In genomic region chr2:153516961-153517360, GRCm38 (mm10) we compare ENCODE assay signal across 9 mouse cellular contexts. TPM values are rescaled to one million over a fixed set of nuclear protein-coding genes. Genes with fewer than 3 reads are reported as not detected.
DNase-seq lines count a peak whose midpoint lies in the region; ATAC-seq lines count a peak whose summit lies in the region.
"Had no signal": no experiment of that assay in that cellular context is flagged by ENCODE, and none has a peak within 500 bp of the region (broad histone marks: within the 10 kb centered on the region; RNA-seq: fewer than 3 reads in every experiment).

No protein-coding gene starts in this region.

- H3K4me2 ChIP-seq in kidney, embryonic 15.5 days: no peak overlapping the region
- no peak overlapping the region for H3K4me2 ChIP-seq in liver, embryonic 12.5 days

- peaks cover 28% of the 10 kb centered on the region for H3K4me1 ChIP-seq in kidney, embryonic 15.5 days
- H3K4me1 ChIP-seq in liver, embryonic 12.5 days: peaks cover 92% of the 10 kb centered on the region

- peak; percentile 58 for DNase-seq in adrenal gland, adult 2 months
- no peak for DNase-seq in adrenal gland, adult 18-20 months (ENCODE audit: low spot score in 2 of 2)
- peak; percentile 57 to 58 for DNase-seq in kidney, adult 8-10 months
- DNase-seq in right cerebral cortex, adult 2 months (ENCODE audit: low spot score in 2 of 2): no peak
- DNase-seq: forebrain, postnatal 0 days had no signal

- no peak overlapping the region for H3K27ac ChIP-seq in kidney, embryonic 15.5 days
- H3K27ac ChIP-seq in liver, embryonic 12.5 days: peak overlapping the region; percentile 15; the same call in 1 of the 2 replicates

- no peak overlapping the region for H3K4me3 ChIP-seq in kidney, embryonic 15.5 days (replicated peaks)
- H3K4me3 ChIP-seq in liver, embryonic 12.5 days: no peak overlapping the region

- H3K9me3 ChIP-seq in kidney, embryonic 15.5 days (replicated peaks): no peaks in the 10 kb centered on the region
- no peaks in the 10 kb centered on the region for H3K9me3 ChIP-seq in liver, embryonic 12.5 days (replicated peaks)

- ATAC-seq in kidney, embryonic 15.5 days (replicated peaks; ENCODE audit: low FRiP score): no peak; the same call in 1 of the 2 replicates
- 0 out of 2 replicates have a peak, but pooled peaks have one; percentile 33 for ATAC-seq in common myeloid progenitor, adult 5-6 weeks (replicated peaks; ENCODE audit: low read depth, poor library complexity, severe bottlenecking)
- 0 out of 2 replicates have a peak, but pooled peaks have one; percentile 14 for ATAC-seq in liver, embryonic 12.5 days
- ATAC-seq in frontal cortex, adult (ENCODE audit: low TSS enrichment): no peak
- ATAC-seq: forebrain, postnatal 0 days had no signal

- no peak overlapping the region for H3K9ac ChIP-seq in kidney, embryonic 15.5 days
- H3K9ac ChIP-seq in liver, embryonic 12.5 days: 0 out of 2 replicates have a peak overlapping the region, but pooled peaks have one; percentile 15
- H3K9ac ChIP-seq: forebrain, postnatal 0 days had no signal

- no peaks in the 10 kb centered on the region for H3K36me3 ChIP-seq in kidney, embryonic 15.5 days
- 0 out of 2 replicates have a peak, but pooled peaks cover 5% of the 10 kb centered on the region for H3K36me3 ChIP-seq in liver, embryonic 12.5 days

- H3K27me3 ChIP-seq in kidney, embryonic 15.5 days: no peaks in the 10 kb centered on the region
- H3K27me3 ChIP-seq in liver, embryonic 12.5 days (replicated peaks): no peaks in the 10 kb centered on the region

- 40% methylated on average over 4 of the region's 4 CpGs for WGBS in kidney, embryonic 15.5 days
- WGBS in liver, embryonic 12.5 days (ENCODE audit: insufficient replicate concordance): 51% methylated on average over 4 of the region's 4 CpGs

RNA-seq across cellular contexts. Expression of gene Nol4l, which starts 12.8 kb away (rescaled TPM):
- total RNA-seq in adrenal gland, adult 2 months (2021): 10 to 100 TPM; 11.5 to 16.4 TPM
- 6.5 and 9.2 TPM in 2 replicates for polyA plus RNA-seq in adrenal gland, adult 2 months (2012; rRNA removed)
- total RNA-seq in adrenal gland, adult 18-20 months (2021): 10 to 100 TPM in 1 of 2 experiments, 1 to 10 TPM in 1; 9.4 to 13.2 TPM
- 13.7 and 14.2 TPM in 2 replicates for polyA plus RNA-seq in kidney, embryonic 15.5 days (2015; fragmentation: Nextera tagmentation; extraction: Ambion mirVana)
- 7.3 and 7.4 TPM in 2 replicates for total RNA-seq in common myeloid progenitor, adult 5-6 weeks (2017)
- 9.3 and 9.8 TPM in 2 replicates for polyA plus RNA-seq in liver, embryonic 12.5 days (2016; fragmentation: Nextera tagmentation; extraction: Ambion mirVana)

RNA-seq across cellular contexts. Expression of gene 4930404H24Rik, which starts 24.4 kb away (rescaled TPM):
- not detected for total RNA-seq in adrenal gland, adult 2 months (2021)
- polyA plus RNA-seq in adrenal gland, adult 2 months (2012; rRNA removed): not detected in 2 replicates
- total RNA-seq in adrenal gland, adult 18-20 months (2021): not detected
- polyA plus RNA-seq in kidney, embryonic 15.5 days (2015; fragmentation: Nextera tagmentation; extraction: Ambion mirVana): not detected in 2 replicates
- total RNA-seq in common myeloid progenitor, adult 5-6 weeks (2017): not detected in 2 replicates
- polyA plus RNA-seq in liver, embryonic 12.5 days (2016; fragmentation: Nextera tagmentation; extraction: Ambion mirVana): not detected in 2 replicates
- total RNA-seq: forebrain, postnatal 0 days had no signal
- polyA plus RNA-seq: forebrain, postnatal 0 days had no signal

Comparison
In these comparisons a context has a peak if more than half of its experiments do, and no peak if none do; other contexts are left out.
1. DNase-seq: peak in adrenal gland, adult 2 months (single experiment) and kidney, adult 8-10 months (2 of 2); none in adrenal gland, adult 18-20 months (0 of 2) and right cerebral cortex, adult 2 months (0 of 2).
2. ATAC-seq: peak in common myeloid progenitor, adult 5-6 weeks (single experiment) and liver, embryonic 12.5 days (single experiment); none in kidney, embryonic 15.5 days (single experiment) and frontal cortex, adult (single experiment).